Comparison of ENCODE assay signal across 21 mouse cellular contexts in the genomic region with DNA sequence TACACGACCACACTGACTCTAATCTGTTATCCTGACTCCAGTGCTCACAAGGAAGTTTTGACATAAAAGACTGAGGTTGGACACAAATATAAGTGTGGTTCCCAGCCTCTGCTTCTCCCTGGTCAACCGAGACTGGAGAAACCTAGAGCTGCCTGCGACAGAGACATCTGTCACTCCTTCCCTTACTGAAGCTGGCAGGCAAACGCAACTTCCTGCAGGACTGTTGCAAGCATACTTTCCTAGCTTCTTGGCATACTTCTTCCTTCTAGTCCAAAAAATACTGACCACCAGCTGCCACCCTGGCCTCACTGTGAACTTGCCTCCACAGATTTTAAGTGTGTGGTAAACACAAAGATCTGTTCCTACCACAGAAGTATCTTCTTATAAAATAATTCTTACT.
DNase-seq lines count a peak whose midpoint lies in the region; ATAC-seq and TF ChIP-seq lines count a peak whose summit lies in the region.
"Had no signal": no experiment of that assay in that cellular context is flagged by ENCODE, and none has a peak within 500 bp of the region (broad histone marks: within the 10 kb centered on the region; RNA-seq: fewer than 3 reads in every experiment).

No protein-coding gene starts in this region.

- no peaks in the 10 kb centered on the region for H3K27me3 ChIP-seq in lung, postnatal 0 days (replicated peaks; ENCODE audit: insufficient read depth, low read length)
- no peaks in the 10 kb centered on the region for H3K27me3 ChIP-seq in kidney, embryonic 16.5 days (ENCODE audit: insufficient read depth, low read length)
- H3K27me3 ChIP-seq: heart, embryonic 15.5 days; limb, embryonic 13.5 days; liver, embryonic 15.5 days; neural tube, embryonic 15.5 days; Patski had no signal

- intact Hi-C loops in gastrocnemius, postnatal 14 days (cut with DNase I; ENCODE audit: low total_unique reads) = no loop called here

- no peaks in the 10 kb centered on the region for H3K36me3 ChIP-seq in lung, postnatal 0 days (ENCODE audit: insufficient read depth, low read length)
- 0 out of 2 replicates have a peak, but pooled peaks cover 9% of the 10 kb centered on the region for H3K36me3 ChIP-seq in kidney, embryonic 16.5 days (ENCODE audit: insufficient read depth, low read length)
- H3K36me3 ChIP-seq: heart, embryonic 15.5 days had no signal

- WGBS in lung, postnatal 0 days = 37% methylated on average over 4 of the region's 4 CpGs
- WGBS in kidney, embryonic 16.5 days = 69% methylated on average over 4 of the region's 4 CpGs

- H3K4me3 ChIP-seq in bone marrow macrophage, adult 2 months (ENCODE audit: insufficient read depth, low read length) = no peak overlapping the region
- no peak overlapping the region for H3K4me3 ChIP-seq in lung, postnatal 0 days (ENCODE audit: low read depth, low read length)
- H3K4me3 ChIP-seq in kidney, embryonic 16.5 days (ENCODE audit: low read length) = no peak overlapping the region
- H3K4me3 ChIP-seq: erythroblast, embryonic 14.5 days; heart, adult 2 months; heart, embryonic 15.5 days; hindbrain, embryonic 10.5 days; limb, embryonic 13.5 days; liver, embryonic 15.5 days; neural tube, embryonic 15.5 days had no signal

- TF ChIP-seq CTCF in bone marrow macrophage, adult 2 months (IDR thresholded peaks at IDR 0.05; ENCODE audit: low read depth, low read length) = no peak
- TF ChIP-seq CTCF in lung, postnatal 0 days (IDR thresholded peaks at IDR 0.05) = no peak

- H3K9ac ChIP-seq in lung, postnatal 0 days (replicated peaks; ENCODE audit: low read depth) = no peak overlapping the region
- H3K9ac ChIP-seq in kidney, embryonic 16.5 days (replicated peaks; ENCODE audit: low read length) = no peak overlapping the region
- H3K9ac ChIP-seq: heart, embryonic 15.5 days; limb, embryonic 13.5 days; liver, embryonic 15.5 days; neural tube, embryonic 15.5 days had no signal

- TF ChIP-seq POLR2A in bone marrow macrophage, adult 2 months (IDR thresholded peaks at IDR 0.05; ENCODE audit: borderline replicate concordance, low read depth, low read length) = no peak

- no peak for TF ChIP-seq EP300 in lung, postnatal 0 days (IDR thresholded peaks at IDR 0.05)

- H3K4me2 ChIP-seq in lung, postnatal 0 days (replicated peaks; ENCODE audit: low read depth, low read length) = no peak overlapping the region
- H3K4me2 ChIP-seq in kidney, embryonic 16.5 days (replicated peaks; ENCODE audit: low read depth, low read length) = no peak overlapping the region
- H3K4me2 ChIP-seq: heart, embryonic 15.5 days; limb, embryonic 13.5 days; liver, embryonic 15.5 days; midbrain, embryonic 11.5 days; neural tube, embryonic 15.5 days had no signal

- no peaks in the 10 kb centered on the region for H3K9me3 ChIP-seq in lung, postnatal 0 days (ENCODE audit: low read length)
- no peaks in the 10 kb centered on the region for H3K9me3 ChIP-seq in kidney, embryonic 16.5 days (ENCODE audit: low read length)
- H3K9me3 ChIP-seq: heart, embryonic 15.5 days; hindbrain, embryonic 10.5 days; limb, embryonic 13.5 days; liver, embryonic 15.5 days; neural tube, embryonic 15.5 days had no signal

- H3K4me1 ChIP-seq in bone marrow macrophage, adult 2 months (ENCODE audit: control insufficient read depth, insufficient read depth, low read length) = peaks cover 10% of the 10 kb centered on the region
- H3K4me1 ChIP-seq in lung, postnatal 0 days (ENCODE audit: insufficient read depth, low read depth, low read length) = no peaks in the 10 kb centered on the region
- H3K4me1 ChIP-seq in kidney, embryonic 16.5 days (ENCODE audit: insufficient read depth, low read length) = no peaks in the 10 kb centered on the region
- H3K4me1 ChIP-seq: heart, embryonic 15.5 days; hindbrain, embryonic 10.5 days; limb, embryonic 13.5 days; liver, embryonic 15.5 days; neural tube, embryonic 15.5 days had no signal

- peak overlapping the region; percentile 60 for H3K27ac ChIP-seq in bone marrow macrophage, adult 2 months (ENCODE audit: insufficient read depth, low read depth, low read length)
- H3K27ac ChIP-seq in lung, postnatal 0 days (ENCODE audit: low read length) = no peak overlapping the region
- no peak overlapping the region for H3K27ac ChIP-seq in kidney, embryonic 16.5 days (ENCODE audit: low read length)
- H3K27ac ChIP-seq: heart, adult 2 months; heart, embryonic 15.5 days; hindbrain, embryonic 10.5 days; limb, embryonic 13.5 days; liver, embryonic 15.5 days; neural tube, embryonic 15.5 days had no signal

- peak; percentile 18 for DNase-seq in gastrocnemius, postnatal 14 days
- no peak for DNase-seq in gastrocnemius, postnatal 25 days
- peak; percentile 54 for DNase-seq in lung, postnatal 0 days (ENCODE audit: low spot score)
- DNase-seq in c-Kit-positive CD71-positive TER-119-positive erythroid progenitor cells, embryonic 14.5 days (ENCODE audit: low spot score) = no peak
- DNase-seq: cerebellum, adult 18-20 months; kidney, adult 9 months; thymus, postnatal 4 days had no signal

- peak; percentile 48 for ATAC-seq in lung, postnatal 0 days
- peak; percentile 99 for ATAC-seq in megakaryocyte progenitor cell, adult 5-6 weeks (replicated peaks; ENCODE audit: poor library complexity)
- ATAC-seq in kidney, embryonic 16.5 days (ENCODE audit: low FRiP score, low TSS enrichment) = no peak
- ATAC-seq: activated CD4-positive, CD25-positive, alpha-beta regulatory T cell, adult 4 months; forebrain, embryonic 14.5 days; Patski had no signal

Comparison
In these comparisons a context has a peak if more than half of its experiments do, and no peak if none do; other contexts are left out.
1. DNase-seq: peak in gastrocnemius, postnatal 14 days (single experiment) and lung, postnatal 0 days (single experiment); none in gastrocnemius, postnatal 25 days (single experiment) and c-Kit-positive CD71-positive TER-119-positive erythroid progenitor cells, embryonic 14.5 days (single experiment).